Mouse (Mus musculus) right cerebral cortex, adult 2 months (tissue): ENCODE results near the gene E4f1.
A peak's percentile ranks its signal among the peaks of the same experiment; 100 is the strongest.

Source experiments
- DNase-seq, 2 experiments: peaks; one replicate each; pipeline ENCODE4 v3.0.0; 2021 to 2022; ENCODE audit warnings: low spot score in 2 of 2

The E4f1 gene

GRCm38 (mm10) chr17:24481027-24481815 lies 11.1 kb upstream of the E4f1 start:
- no peak for DNase-seq

GRCm38 (mm10) chr17:24480201-24480826 lies 10.2 kb upstream of the E4f1 start:
- DNase-seq = no peak

GRCm38 (mm10) chr17:24479431-24479830 lies 9.3 kb upstream of the E4f1 start:
- no peak for DNase-seq

GRCm38 (mm10) chr17:24478663-24479380 lies 8.7 kb upstream of the E4f1 start, which contains the start of gene Mlst8:
Gene Mlst8 (minus strand): TSS chr17:24479078.
- peak; percentile 98 to 99 for DNase-seq

GRCm38 (mm10) chr17:24477985-24478600 lies 8.0 kb upstream of the E4f1 start:
- DNase-seq = no peak

GRCm38 (mm10) chr17:24477053-24477984 lies 7.2 kb upstream of the E4f1 start:
- no peak for DNase-seq

- no peak for DNase-seq
These were observed 6.1 kb upstream of the E4f1 start for GRCm38 (mm10) chr17:24476022-24476776.

GRCm38 (mm10) chr17:24475586-24475985 lies 5.5 kb upstream of the E4f1 start:
- DNase-seq = no peak

- DNase-seq = peak in 1 of 2 experiments; percentile 41
These were observed 4.4 kb upstream of the E4f1 start for GRCm38 (mm10) chr17:24474557-24474956.

GRCm38 (mm10) chr17:24473612-24474275 lies 3.6 kb upstream of the E4f1 start, which contains the start of gene Bricd5:
Gene Bricd5 (plus strand): TSS chr17:24473884.
- DNase-seq = no peak

- DNase-seq = no peak
These were observed 2.4 kb upstream of the E4f1 start for GRCm38 (mm10) chr17:24472512-24472911.

- DNase-seq = peak; percentile 40 to 61
These were observed 801 bp upstream of the E4f1 start for GRCm38 (mm10) chr17:24470701-24471527.

GRCm38 (mm10) chr17:24469336-24469909 lies 690 bp downstream of the E4f1 start:
- DNase-seq = no peak

GRCm38 (mm10) chr17:24468636-24469246 lies 1.4 kb downstream of the E4f1 start:
- DNase-seq = no peak

- DNase-seq = no peak
These were observed 6.6 kb downstream of the E4f1 start for GRCm38 (mm10) chr17:24463374-24464133.

- DNase-seq = no peak
These were observed 7.2 kb downstream of the E4f1 start for GRCm38 (mm10) chr17:24462932-24463331.

GRCm38 (mm10) chr17:24461580-24461979 lies 8.5 kb downstream of the E4f1 start:
- no peak for DNase-seq
